Comparison of ENCODE assay signal across 8 mouse cellular contexts in the genomic region with DNA sequence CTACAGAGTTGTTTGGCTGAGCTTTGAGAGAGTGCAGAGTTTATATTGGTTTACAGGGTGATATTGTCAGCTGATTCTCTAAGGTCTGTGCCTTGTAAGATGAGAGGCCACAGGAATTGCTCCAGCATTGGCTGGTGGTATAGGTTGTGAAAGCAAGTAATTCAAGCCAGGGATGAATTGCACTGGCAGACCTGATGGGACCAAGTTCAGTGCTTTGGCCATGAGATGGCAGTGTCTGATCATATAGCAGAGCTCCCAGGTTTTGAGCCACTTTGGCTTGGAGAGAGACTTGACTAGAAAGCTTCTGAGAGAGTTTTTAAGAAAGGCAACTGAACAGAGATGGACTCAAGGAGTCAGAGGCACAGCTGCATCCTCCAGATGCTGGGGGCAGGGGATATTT.
A peak's percentile ranks its signal among the peaks of the same experiment; 100 is the strongest.
DNase-seq lines count a peak whose midpoint lies in the region; ATAC-seq and TF ChIP-seq lines count a peak whose summit lies in the region.

No protein-coding gene starts in this region.

- H3K4me3 ChIP-seq in cortical plate, adult 2 months (ENCODE audit: insufficient read depth, low read length), result no peak overlapping the region

- DNase-seq in urinary bladder, postnatal 14 days (ENCODE audit: low spot score), result peak; percentile 46
- DNase-seq in urinary bladder, postnatal 10 days (ENCODE audit: low spot score), result no peak
- DNase-seq in heart, adult 9 months (ENCODE audit: low spot score in 2 of 2), result peak; percentile 4 to 10
- DNase-seq in large intestine, adult 2 months (ENCODE audit: low read depth, low spot score), result peak; percentile 7
- peak; percentile 38 to 43 for DNase-seq in lung, adult 18-20 months
- DNase-seq in skeletal muscle tissue, adult 2 months (ENCODE audit: low read depth, low spot score), result peak; percentile 83

- TF ChIP-seq POLR2A in cortical plate, adult 2 months (IDR thresholded peaks at IDR 0.05; ENCODE audit: extremely low read depth, insufficient read depth, low read length), result no peak

- TF ChIP-seq CTCF in cortical plate, adult 2 months (IDR thresholded peaks at IDR 0.05; ENCODE audit: extremely low read depth, insufficient read depth, low read length), result peak; percentile 80

- no peak for ATAC-seq in megakaryocyte progenitor cell, adult 5-6 weeks (replicated peaks; ENCODE audit: poor library complexity)

- H3K4me1 ChIP-seq in cortical plate, adult 2 months (ENCODE audit: control insufficient read depth, insufficient read depth, low read length), result no peaks in the 10 kb centered on the region

- no peak overlapping the region for H3K27ac ChIP-seq in cortical plate, adult 2 months (ENCODE audit: insufficient read depth, low read length)
